Mouse (Mus musculus) cerebellum, adult 11 months (tissue): ENCODE data around the gene Gm7929.
"Not testable (repeated sequence)": the region's sequence is repeated elsewhere in the genome, so short reads cannot be mapped to it uniquely, and the experiment has no call there.

ENCODE experiments used
- DNase-seq: peaks from one replicate; pipeline ENCODE4 v3.0.0; 2022

Gene Gm7929

GRCm38 (mm10) chr14:41750514-41750913 lies at the start of gene Gm7929:
Gene Gm7929, minus strand, starts transcription at chr14:41750614.
- not testable (repeated sequence) for DNase-seq

GRCm38 (mm10) chr14:41772341-41772740 lies 21.9 kb upstream of the Gm7929 start, which contains the start of gene Gm47189:
Gene Gm47189, minus strand, starts transcription at chr14:41772441.
- not testable (repeated sequence) for DNase-seq

- DNase-seq = not testable (repeated sequence)
These were observed 5.5 kb upstream of the Gm7929 start for GRCm38 (mm10) chr14:41755931-41756330.

GRCm38 (mm10) chr14:41723437-41723836 lies 27.0 kb downstream of the Gm7929 start:
- not testable (repeated sequence) for DNase-seq

DNA sequence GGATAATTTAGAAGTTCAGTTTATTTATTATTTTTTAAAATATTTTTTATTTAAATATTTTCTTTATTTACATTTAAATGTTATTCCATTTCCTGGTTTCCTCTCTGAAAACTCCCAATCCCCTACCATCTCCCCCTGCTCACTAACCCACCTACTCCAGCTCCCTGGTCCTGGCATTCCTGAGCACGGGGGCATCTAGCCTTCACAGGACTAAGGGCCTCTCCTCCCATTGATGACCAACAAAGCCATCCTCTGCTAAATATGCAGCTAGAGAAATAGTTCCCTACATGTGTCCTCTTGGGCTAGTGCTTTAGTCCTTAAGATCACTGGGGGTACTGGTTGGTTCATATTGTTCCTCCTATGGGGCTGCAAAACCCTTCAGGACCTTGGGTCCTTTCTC lies 33.2 kb downstream of the Gm7929 start:
- not testable (repeated sequence) for DNase-seq

GRCm38 (mm10) chr14:41701785-41702184 lies 48.6 kb downstream of the Gm7929 start, which contains the start of gene Gm8068:
Gene Gm8068, minus strand, starts transcription at chr14:41701885.
- DNase-seq = not testable (repeated sequence)
